Mouse (Mus musculus) E14TG2a.4 (cell line): ENCODE measurements around the gene Hand1.

Source experiments
- CTCF ChIP-seq: conservative IDR thresholded peaks from 2 replicates; pipeline ENCODE4 v1.5.1; 2014; ENCODE audit warnings: low read length
- POU5F1 ChIP-seq: IDR thresholded peaks from 2 replicates; pipeline ENCODE4 v1.6.1; 2014; ENCODE audit warnings: low read length, borderline replicate concordance

DNA sequence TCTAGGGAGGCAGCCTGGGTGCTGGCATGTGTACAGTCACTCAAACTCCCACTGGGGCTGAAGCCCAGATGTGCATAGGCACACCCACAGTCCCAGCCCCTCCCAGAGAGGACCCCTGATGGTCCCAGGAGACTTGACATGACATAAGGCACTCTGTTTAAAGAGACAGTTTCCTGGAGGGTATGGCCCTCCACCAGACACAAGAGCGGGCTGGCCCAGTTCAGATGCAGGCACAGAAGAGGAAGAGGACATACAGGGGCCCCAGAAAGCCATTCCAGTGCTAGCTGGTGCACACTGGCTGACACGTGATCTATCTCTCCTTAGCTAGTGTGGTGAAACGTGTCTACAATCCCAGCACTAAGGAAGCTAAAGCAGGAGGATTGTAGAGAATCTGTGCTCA lies 40.4 kb upstream of the Hand1 start:
- TF ChIP-seq CTCF, result no peak
- TF ChIP-seq POU5F1, result no peak
